In the genomic region with DNA sequence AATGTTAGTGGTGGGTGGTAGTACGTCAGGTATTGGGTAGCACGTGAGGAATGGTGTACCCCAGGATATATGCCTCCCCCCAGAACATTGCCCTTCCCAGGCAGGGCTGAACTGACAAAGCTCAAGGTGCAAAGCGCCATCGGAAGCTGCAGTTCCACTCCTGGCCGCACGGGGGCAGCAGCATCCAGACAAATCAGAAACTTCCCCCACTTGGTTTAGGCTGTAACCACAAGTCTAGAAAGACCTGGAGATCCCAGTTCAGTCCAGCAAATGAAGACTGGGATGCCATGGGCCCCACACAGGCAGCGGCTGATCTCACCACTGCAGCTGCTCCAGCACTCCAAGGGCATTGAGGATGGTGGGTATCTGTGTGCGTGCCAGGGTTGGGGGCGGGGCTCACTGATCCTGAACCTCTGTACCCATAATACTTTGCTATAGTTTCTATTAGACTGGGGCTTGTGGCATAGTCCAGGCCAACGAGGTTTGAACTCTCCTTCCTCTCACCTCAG, we compare ENCODE assay signal across 8 mouse cellular contexts. TPM values are rescaled to one million over a fixed set of nuclear protein-coding genes. Genes with fewer than 3 reads are reported as not detected.
DNase-seq lines count a peak whose midpoint lies in the region; ATAC-seq and TF ChIP-seq lines count a peak whose summit lies in the region.

No protein-coding gene starts in this region.

- H3K4me2 ChIP-seq in forebrain, postnatal 0 days (ENCODE audit: low read depth), result no peak overlapping the region
- H3K4me2 ChIP-seq in lung, embryonic 16.5 days (ENCODE audit: low read depth, low read length), result no peak overlapping the region

- intact Hi-C loops in heart, postnatal 36 days (cut with DNase I), result loop anchor here (1.0 to 5.0 kb wide), 3 partner anchors 55 to 455 kb away; no protein-coding TSS in a partner anchor

- peak; percentile 72 for DNase-seq in MN1 (ENCODE audit: low spot score)
- peak; percentile 73 to 87 for DNase-seq in cerebellum, adult 18-20 months
- DNase-seq in forebrain, postnatal 0 days, result peak; percentile 88
- DNase-seq in heart, postnatal 36 days, result peak; percentile 86 to 88
- peak; percentile 79 to 92 for DNase-seq in layer of hippocampus, adult 2 months (ENCODE audit: low spot score in 2 of 2)
- peak; percentile 90 for DNase-seq in retina, embryonic 14.5 days (ENCODE audit: low spot score)
- peak; percentile 64 to 72 for DNase-seq in thymus, postnatal 36 days

- peaks cover 11% of the 10 kb centered on the region for H3K36me3 ChIP-seq in forebrain, postnatal 0 days (ENCODE audit: insufficient read depth)
- peaks cover 18% of the 10 kb centered on the region for H3K36me3 ChIP-seq in lung, embryonic 16.5 days (ENCODE audit: control insufficient read depth, insufficient read depth, low read length)

- TF ChIP-seq CTCF in forebrain, postnatal 0 days (IDR thresholded peaks at IDR 0.05; ENCODE audit: low read depth), result peak; percentile 98
- TF ChIP-seq CTCF in layer of hippocampus, adult 2 months (conservative IDR thresholded peaks at IDR 0.05), result peak; percentile 99

- H3K27me3 ChIP-seq in forebrain, postnatal 0 days (ENCODE audit: insufficient read depth, low read length), result no peaks in the 10 kb centered on the region
- no peaks in the 10 kb centered on the region for H3K27me3 ChIP-seq in lung, embryonic 16.5 days (ENCODE audit: control insufficient read depth, insufficient read depth, low read depth, low read length)

- WGBS in forebrain, postnatal 0 days, result 12% methylated on average over 10 of the region's 10 CpGs
- WGBS in lung, embryonic 16.5 days, result 15% methylated on average over 10 of the region's 10 CpGs

- peak; percentile 83 for ATAC-seq in forebrain, postnatal 0 days
- peak; percentile 79 for ATAC-seq in lung, embryonic 16.5 days (ENCODE audit: low read depth)

- no peak overlapping the region for H3K4me3 ChIP-seq in forebrain, postnatal 0 days (ENCODE audit: low read depth, low read length)
- no peak overlapping the region for H3K4me3 ChIP-seq in layer of hippocampus, adult 2 months
- H3K4me3 ChIP-seq in lung, embryonic 16.5 days (ENCODE audit: low read length), result no peak overlapping the region

- H3K9me3 ChIP-seq in forebrain, postnatal 0 days (ENCODE audit: low read length), result no peaks in the 10 kb centered on the region
- no peaks in the 10 kb centered on the region for H3K9me3 ChIP-seq in lung, embryonic 16.5 days (ENCODE audit: control insufficient read depth, low read length)

- H3K27ac ChIP-seq in forebrain, postnatal 0 days (ENCODE audit: low read depth, low read length), result no peak overlapping the region
- peak overlapping the region; percentile 51 for H3K27ac ChIP-seq in layer of hippocampus, adult 2 months
- H3K27ac ChIP-seq in lung, embryonic 16.5 days (ENCODE audit: low read length), result no peak overlapping the region; the same call in 1 of the 2 replicates

- H3K9ac ChIP-seq in forebrain, postnatal 0 days, result no peak overlapping the region
- no peak overlapping the region for H3K9ac ChIP-seq in lung, embryonic 16.5 days (ENCODE audit: low read length)

- H3K4me1 ChIP-seq in forebrain, postnatal 0 days (ENCODE audit: insufficient read depth), result no peaks in the 10 kb centered on the region
- peaks cover 6% of the 10 kb centered on the region for H3K4me1 ChIP-seq in lung, embryonic 16.5 days (replicated peaks; ENCODE audit: control insufficient read depth, insufficient read depth, low read length)

RNA-seq across cellular contexts. Expression of gene Ctrc, which starts 11.3 kb away (rescaled TPM):
- total RNA-seq in forebrain, postnatal 0 days (2014; rRNA removed), result not detected in 2 replicates
- polyA plus RNA-seq in forebrain, postnatal 0 days (2015; fragmentation: Nextera tagmentation; extraction: Ambion mirVana), result not detected in 2 replicates
- total RNA-seq in heart, postnatal 36 days (2021), result not detected
- total RNA-seq in layer of hippocampus, adult 2 months (2021), result not detected
- polyA plus RNA-seq in lung, embryonic 16.5 days (2015; fragmentation: Nextera tagmentation; extraction: Ambion mirVana), result not detected in 2 replicates

RNA-seq across cellular contexts. Expression of gene Efhd2, which starts 17.2 kb away (rescaled TPM):
- 24.2 and 30.7 TPM in 2 replicates for total RNA-seq in forebrain, postnatal 0 days (2014; rRNA removed)
- 49.7 and 52.2 TPM in 2 replicates for polyA plus RNA-seq in forebrain, postnatal 0 days (2015; fragmentation: Nextera tagmentation; extraction: Ambion mirVana)
- total RNA-seq in heart, postnatal 36 days (2021), result 10 to 100 TPM; 20.4 to 21.3 TPM
- total RNA-seq in layer of hippocampus, adult 2 months (2021), result 100 to 1,000 TPM; 139 to 140 TPM
- 97.5 and 98.0 TPM in 2 replicates for polyA plus RNA-seq in lung, embryonic 16.5 days (2015; fragmentation: Nextera tagmentation; extraction: Ambion mirVana)

RNA-seq across cellular contexts. Expression of gene Cela2a, which starts 31.5 kb away (rescaled TPM):
- 0.69 TPM in 1 of 2 replicates, not detected in the other for total RNA-seq in forebrain, postnatal 0 days (2014; rRNA removed)
- 0.18 and 0.39 TPM in 2 replicates for polyA plus RNA-seq in forebrain, postnatal 0 days (2015; fragmentation: Nextera tagmentation; extraction: Ambion mirVana)
- not detected for total RNA-seq in heart, postnatal 36 days (2021)
- total RNA-seq in layer of hippocampus, adult 2 months (2021), result not detected
- not detected in 2 replicates for polyA plus RNA-seq in lung, embryonic 16.5 days (2015; fragmentation: Nextera tagmentation; extraction: Ambion mirVana)
